Comparison of ENCODE assay signal across 18 mouse cellular contexts in genomic region chr14:61980581-61980980, GRCm38 (mm10).
DNase-seq lines count a peak whose midpoint lies in the region; ATAC-seq lines count a peak whose summit lies in the region.
"Had no signal": no experiment of that assay in that cellular context is flagged by ENCODE, and none has a peak within 500 bp of the region (broad histone marks: within the 10 kb centered on the region; RNA-seq: fewer than 3 reads in every experiment).

No protein-coding gene starts in this region.

- peak; percentile 73 for ATAC-seq in CD4-positive, CD25-positive, alpha-beta regulatory T cell, adult 4 months
- ATAC-seq: forebrain, embryonic 13.5 days; forebrain, embryonic 15.5 days; forebrain, postnatal 0 days had no signal

- DNase-seq in CD4-positive helper T cell, adult 2 months (ENCODE audit: low read depth, low spot score): peak; percentile 13
- peak; percentile 16 for DNase-seq in induced T-regulatory cell, adult 2 months (ENCODE audit: low read depth)
- no peak for DNase-seq in testis, postnatal 10 days (ENCODE audit: low spot score)
- DNase-seq in kidney, adult 11 months: no peak
- DNase-seq in layer of hippocampus, postnatal 25 days (ENCODE audit: extremely low spot score in 1 of 2, low spot score in 1 of 2): no peak
- DNase-seq: adrenal gland, adult 8-10 months; adrenal gland, postnatal 14 days; adrenal gland, postnatal 36 days; B cell, adult 2 months; cerebellum, adult 11-12 months; cerebellum, adult 2 months; cerebellum, adult 9-10 months; cerebellum, postnatal 10 days; cerebellum, postnatal 25 days; forebrain, postnatal 0 days had no signal

Comparison
In these comparisons a context has a peak if more than half of its experiments do, and no peak if none do; other contexts are left out.
1. DNase-seq: peak in CD4-positive helper T cell, adult 2 months (single experiment) and induced T-regulatory cell, adult 2 months (single experiment); none in testis, postnatal 10 days (single experiment), kidney, adult 11 months (single experiment) and layer of hippocampus, postnatal 25 days (0 of 2).